Mouse (Mus musculus): Measurements from ENCODE around the gene Rcc1l.

Rcc1l gene

GRCm38 (mm10) chr5:134105829-134106228, 70.7 kb downstream of the Rcc1l start:
- DNase-seq: no peak

- DNase-seq: no peak
Measured at GRCm38 (mm10) chr5:134102720-134103119, 73.9 kb downstream of the Rcc1l start.

GRCm38 (mm10) chr5:134101883-134102282, 74.7 kb downstream of the Rcc1l start:
- DNase-seq: peak; percentile 81 to 88

- DNase-seq: peak; percentile 43 to 66
Measured at GRCm38 (mm10) chr5:134101322-134101721, 75.3 kb downstream of the Rcc1l start.

- no peak for DNase-seq
Measured at GRCm38 (mm10) chr5:134100232-134100771, 76.3 kb downstream of the Rcc1l start.

GRCm38 (mm10) chr5:134099496-134100211, 76.9 kb downstream of the Rcc1l start, which contains the start of gene Castor2:
Gene Castor2, plus strand, starts transcription at chr5:134099711.
- DNase-seq: peak; percentile 93 to 94

- peak in 1 of 2 experiments; percentile 48 for DNase-seq
Measured at GRCm38 (mm10) chr5:134098976-134099375, 77.6 kb downstream of the Rcc1l start.

- DNase-seq: peak; percentile 54 to 58
Measured at GRCm38 (mm10) chr5:134098341-134098902, 78.2 kb downstream of the Rcc1l start.

All from kidney, adult 8-10 months (tissue).